Mouse (Mus musculus): ENCODE data around the gene Fgf4.

GRCm38 (mm10) chr7:144838522-144839503 is 8.4 kb upstream of the Fgf4 start:
- no peak for TF ChIP-seq CTCF (IDR thresholded peaks at IDR 0.05; ENCODE audit: low read depth)
- no peak for TF ChIP-seq EP300 (IDR thresholded peaks at IDR 0.05; ENCODE audit: low read depth)
